Mouse (Mus musculus): ENCODE data around the gene Cdc42ep4. TPM values are rescaled to one million over a fixed set of nuclear protein-coding genes. Genes with fewer than 3 reads are reported as not detected.

The Cdc42ep4 gene
- polyA plus RNA-seq, 1 experiment from 2014 or later: 26.1 TPM

DNA sequence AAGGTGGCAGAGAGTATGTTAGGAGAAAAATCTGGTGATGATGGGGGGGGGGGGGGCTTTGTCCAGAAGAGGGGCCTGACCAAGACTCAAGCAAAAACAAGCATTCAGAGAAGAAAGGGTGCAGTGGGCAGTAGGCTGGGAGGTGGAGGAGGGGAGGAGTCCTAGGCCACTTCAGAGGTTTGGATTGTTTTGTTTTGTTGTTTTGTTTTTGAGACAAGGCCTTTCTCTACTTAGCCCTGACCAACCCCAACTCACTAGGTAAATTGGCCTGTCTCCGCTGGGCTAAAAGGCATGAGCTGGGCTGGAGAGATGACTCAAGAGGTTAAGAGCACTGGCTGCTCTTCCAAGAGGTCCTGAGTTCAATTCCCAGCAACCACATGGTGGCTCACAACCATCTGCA lies 40.6 kb downstream of the Cdc42ep4 start:
- no peak for ATAC-seq (ENCODE audit: extremely low read depth, insufficient number of reproducible peaks, low FRiP score, low TSS enrichment)
- 78% methylated on average over 1 of the region's 1 CpGs for whole genome bisulfite sequencing
- Histone ChIP-seq H3K4me3 (no peak overlapping the region), H3K36me3 (peaks cover 11% of the 10 kb centered on the region; the same call in 1 of the 2 replicates), H3K4me2 (no peak overlapping the region), H3K9me3 (no peaks in the 10 kb centered on the region), H3K9ac (no peak overlapping the region), H3K4me1 (peaks cover 24% of the 10 kb centered on the region), H3K27me3 (replicated peaks) (peaks cover 16% of the 10 kb centered on the region), H3K27ac (replicated peaks) (no peak overlapping the region)

DNA sequence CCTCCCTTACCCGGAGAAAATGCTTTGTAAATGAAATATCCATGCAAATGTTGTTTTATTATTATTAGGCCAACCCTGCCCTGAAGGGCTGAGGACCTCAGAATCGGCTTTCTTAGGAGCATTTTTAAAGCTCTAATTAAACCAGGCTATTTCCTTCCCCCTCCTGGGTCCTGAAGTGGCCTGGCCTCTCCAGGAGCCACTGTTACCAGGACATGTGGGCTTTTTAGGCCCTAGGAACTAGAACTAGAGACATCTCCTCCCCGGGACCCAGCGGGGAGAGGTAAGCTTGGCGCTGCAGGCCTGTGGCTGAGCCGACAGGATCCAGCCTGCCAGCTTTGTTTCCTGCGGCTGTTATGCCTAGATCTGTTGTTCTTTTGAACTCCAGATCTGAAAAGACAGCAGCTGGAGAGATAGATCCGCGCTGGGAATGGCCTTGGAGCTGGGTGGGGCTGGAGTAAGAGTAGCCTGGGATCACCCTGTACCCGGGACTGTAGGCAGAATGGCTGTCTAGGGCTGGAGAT lies 41.4 kb downstream of the Cdc42ep4 start:
- Histone ChIP-seq H3K9me3 (no peaks in the 10 kb centered on the region), H3K36me3 (peaks cover 11% of the 10 kb centered on the region; the same call in 1 of the 2 replicates), H3K27ac (replicated peaks) (peak overlapping the region; percentile 48), H3K4me3 (no peak overlapping the region), H3K27me3 (replicated peaks) (peaks cover 16% of the 10 kb centered on the region), H3K4me1 (peaks cover 24% of the 10 kb centered on the region), H3K4me2 (peak overlapping the region; percentile 1), H3K9ac (peak overlapping the region; percentile 67)
- ATAC-seq (ENCODE audit: extremely low read depth, insufficient number of reproducible peaks, low FRiP score, low TSS enrichment): no peak
- 13% methylated on average over 10 of the region's 10 CpGs for WGBS

DNA sequence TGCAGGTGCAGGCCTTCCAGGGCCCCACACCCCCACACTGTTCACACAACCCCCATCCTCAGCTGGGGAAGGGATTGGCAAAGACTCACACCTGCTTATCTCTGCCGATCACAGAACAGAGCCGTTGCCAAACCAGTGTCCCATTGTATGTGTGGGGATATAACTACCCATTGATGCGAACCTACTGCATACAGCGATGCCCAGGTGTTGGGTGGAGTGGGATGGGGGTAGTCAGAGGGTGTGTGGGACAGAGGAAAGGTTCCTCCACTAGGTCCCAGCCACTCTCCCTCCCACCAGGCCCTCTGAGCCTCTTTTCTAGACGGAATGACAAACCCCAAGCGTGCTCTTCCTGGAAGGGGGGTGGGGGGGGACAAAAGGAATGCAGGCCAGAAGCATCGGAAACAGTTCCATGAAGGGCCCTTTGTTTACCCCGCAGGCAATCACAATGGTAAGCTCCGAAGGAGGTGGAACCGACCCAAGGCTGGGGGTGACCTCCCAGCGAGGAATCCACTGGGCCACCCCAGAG lies 41.9 kb downstream of the Cdc42ep4 start, which contains the start of gene Cpsf4l:
TSS of gene Cpsf4l (minus strand) at position 287 of the 526 bp plus-strand sequence.
- Histone ChIP-seq H3K27ac (replicated peaks) (peak within 1 kb of the TSS; percentile 48), H3K9me3 (no peaks in the 10 kb centered on the region), H3K4me3 (peak within 1 kb of the TSS; percentile 1; the same call in 1 of the 2 replicates), H3K36me3 (peaks cover 11% of the 10 kb centered on the region; the same call in 1 of the 2 replicates), H3K9ac (peak within 1 kb of the TSS; percentile 67), H3K4me2 (peak within 1 kb of the TSS; percentile 36), H3K4me1 (peaks cover 21% of the 10 kb centered on the region), H3K27me3 (replicated peaks) (peaks cover 16% of the 10 kb centered on the region)
- 15% methylated on average over 11 of the region's 11 CpGs for WGBS
- no peak for ATAC-seq (ENCODE audit: extremely low read depth, insufficient number of reproducible peaks, low FRiP score, low TSS enrichment)

DNA sequence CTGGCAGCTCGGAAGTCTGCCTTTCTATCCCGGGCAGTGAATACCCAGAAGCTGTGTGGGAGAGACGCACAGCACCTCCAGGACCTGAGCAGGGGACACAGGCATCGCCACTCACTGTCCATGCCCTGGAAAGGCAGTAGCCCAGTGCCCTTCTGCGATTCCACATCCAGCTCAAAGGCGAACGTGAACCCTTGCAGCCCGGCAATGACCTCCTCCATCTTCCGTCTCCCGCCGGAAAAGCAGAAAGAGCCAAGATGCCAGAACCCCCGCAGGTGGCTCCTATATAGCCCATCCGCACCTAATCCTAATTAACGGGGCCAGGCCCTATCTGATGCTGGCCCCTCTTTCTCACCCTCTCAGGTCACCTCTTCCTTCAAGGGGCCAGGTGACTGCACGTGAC lies 42.4 kb downstream of the Cdc42ep4 start:
- Histone ChIP-seq H3K4me3 (peak overlapping the region; percentile 1; the same call in 1 of the 2 replicates), H3K9me3 (no peaks in the 10 kb centered on the region), H3K27me3 (replicated peaks) (peaks cover 16% of the 10 kb centered on the region), H3K4me1 (peaks cover 21% of the 10 kb centered on the region), H3K36me3 (peaks cover 11% of the 10 kb centered on the region; the same call in 1 of the 2 replicates), H3K4me2 (peak overlapping the region; percentile 36), H3K27ac (replicated peaks) (no peak overlapping the region), H3K9ac (no peak overlapping the region)
- ATAC-seq (ENCODE audit: extremely low read depth, insufficient number of reproducible peaks, low FRiP score, low TSS enrichment): no peak
- 19% methylated on average over 15 of the region's 15 CpGs for WGBS

DNA sequence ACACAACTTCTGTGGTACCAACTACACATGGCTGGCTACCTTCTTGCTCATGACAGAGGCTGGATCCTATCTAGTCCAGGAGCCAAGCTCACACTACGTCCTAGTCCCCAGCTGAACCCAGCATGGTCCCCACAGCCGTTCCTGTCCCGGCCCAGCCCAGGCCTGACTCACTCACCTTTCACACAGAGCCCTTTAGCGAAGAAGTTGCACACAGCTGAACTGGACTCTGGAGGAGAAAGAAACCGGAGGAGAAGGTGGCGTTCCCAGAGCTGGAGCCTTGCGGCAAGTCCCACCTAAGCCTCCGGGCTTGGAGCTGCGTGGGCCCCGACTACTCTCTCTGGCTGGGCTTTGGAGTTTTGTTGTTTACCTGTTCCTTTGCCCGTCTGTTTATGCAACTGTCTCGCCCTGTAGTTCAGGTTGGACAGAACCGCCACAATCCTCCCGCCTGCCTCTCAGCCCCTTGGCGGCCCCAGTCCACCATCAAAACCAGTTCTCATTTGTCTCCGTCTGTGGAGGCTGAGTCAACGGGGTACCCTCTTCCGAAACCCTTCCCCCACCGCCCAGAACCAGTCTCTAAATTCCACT lies 43.0 kb downstream of the Cdc42ep4 start:
- ATAC-seq (ENCODE audit: extremely low read depth, insufficient number of reproducible peaks, low FRiP score, low TSS enrichment): no peak
- H3K36me3 ChIP-seq: peaks cover 11% of the 10 kb centered on the region; the same call in 1 of the 2 replicates
- no peaks in the 10 kb centered on the region for H3K9me3 ChIP-seq
- peak overlapping the region; percentile 1; the same call in 1 of the 2 replicates for H3K4me3 ChIP-seq
- H3K4me2 ChIP-seq: 0 out of 2 replicates have a peak overlapping the region, but pooled peaks have one; percentile 36
- H3K9ac ChIP-seq: no peak overlapping the region
- H3K27me3 ChIP-seq (replicated peaks): peaks cover 16% of the 10 kb centered on the region
- no peak overlapping the region for H3K27ac ChIP-seq (replicated peaks)
- 53% methylated on average over 19 of the region's 19 CpGs for WGBS
- H3K4me1 ChIP-seq: peaks cover 24% of the 10 kb centered on the region

DNA sequence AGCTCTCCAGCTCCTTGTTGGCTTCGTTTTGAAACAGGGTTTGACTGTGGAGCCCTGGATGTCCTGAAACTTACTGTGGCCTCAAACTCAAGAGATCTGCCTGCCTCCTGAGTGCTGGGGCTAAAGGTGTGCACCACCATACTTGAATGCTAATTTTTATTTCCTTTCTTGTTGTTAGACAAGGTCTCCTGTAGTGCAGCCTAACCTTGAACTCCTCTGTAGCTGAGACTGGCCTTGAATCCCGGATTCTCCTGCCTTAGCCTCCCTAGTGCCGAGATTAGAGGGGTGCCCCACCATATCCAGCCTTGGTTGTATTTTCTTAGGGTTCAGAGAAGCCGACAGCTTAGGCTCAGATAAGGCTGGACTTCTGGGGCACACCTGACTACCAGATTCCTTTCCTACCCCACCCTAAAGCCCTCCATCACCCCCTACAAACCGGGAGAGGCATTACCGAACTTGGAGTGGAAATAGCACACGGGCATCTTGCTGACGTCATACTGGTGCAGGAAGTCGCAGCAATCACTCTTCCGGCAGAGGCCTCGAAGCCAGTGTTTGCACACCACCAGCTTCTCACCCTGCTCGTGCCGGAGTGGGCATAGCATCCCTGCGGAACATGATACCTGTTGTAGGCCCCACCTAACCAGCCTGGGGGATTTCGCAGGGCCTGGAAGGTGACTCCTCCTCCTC lies 45.6 kb downstream of the Cdc42ep4 start:
- H3K4me1 ChIP-seq: peaks cover 24% of the 10 kb centered on the region
- H3K9me3 ChIP-seq: no peaks in the 10 kb centered on the region
- no peak overlapping the region for H3K4me2 ChIP-seq
- WGBS: 80% methylated on average over 15 of the region's 15 CpGs
- no peak overlapping the region for H3K9ac ChIP-seq
- peaks cover 11% of the 10 kb centered on the region; the same call in 1 of the 2 replicates for H3K36me3 ChIP-seq
- ATAC-seq (ENCODE audit: extremely low read depth, insufficient number of reproducible peaks, low FRiP score, low TSS enrichment): no peak
- no peak overlapping the region for H3K27ac ChIP-seq (replicated peaks)
- H3K4me3 ChIP-seq: no peak overlapping the region
- H3K27me3 ChIP-seq (replicated peaks): peaks cover 16% of the 10 kb centered on the region

DNA sequence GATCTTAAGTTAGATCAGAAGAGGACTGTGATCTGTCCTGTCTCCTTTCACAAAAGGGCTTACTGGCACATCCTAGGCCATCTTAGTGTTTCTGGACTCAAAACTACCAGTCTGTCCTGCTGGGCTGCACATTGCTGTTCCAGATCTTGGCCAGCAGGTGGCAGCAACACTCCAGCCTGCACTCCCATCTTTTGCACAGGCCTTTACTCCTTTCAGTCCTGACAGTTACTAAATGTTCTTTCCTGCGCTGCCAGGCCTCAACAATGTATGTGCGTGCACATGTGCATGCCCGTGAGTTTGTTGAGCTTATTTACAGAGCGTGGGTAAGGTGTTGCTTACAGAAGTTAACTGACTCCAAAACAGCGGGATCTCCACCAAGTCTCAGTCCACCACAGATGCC lies 47.9 kb downstream of the Cdc42ep4 start:
- Histone ChIP-seq H3K4me1 (peaks cover 3% of the 10 kb centered on the region; the same call in 1 of the 2 replicates), H3K9ac (no peak overlapping the region), H3K4me2 (no peak overlapping the region), H3K36me3 (peaks cover 16% of the 10 kb centered on the region), H3K27ac (replicated peaks) (no peak overlapping the region), H3K9me3 (no peaks in the 10 kb centered on the region), H3K4me3 (no peak overlapping the region), H3K27me3 (replicated peaks) (peaks cover 5% of the 10 kb centered on the region)
- WGBS: 32% methylated on average over 5 of the region's 5 CpGs
- no peak for ATAC-seq (ENCODE audit: extremely low read depth, insufficient number of reproducible peaks, low FRiP score, low TSS enrichment)

DNA sequence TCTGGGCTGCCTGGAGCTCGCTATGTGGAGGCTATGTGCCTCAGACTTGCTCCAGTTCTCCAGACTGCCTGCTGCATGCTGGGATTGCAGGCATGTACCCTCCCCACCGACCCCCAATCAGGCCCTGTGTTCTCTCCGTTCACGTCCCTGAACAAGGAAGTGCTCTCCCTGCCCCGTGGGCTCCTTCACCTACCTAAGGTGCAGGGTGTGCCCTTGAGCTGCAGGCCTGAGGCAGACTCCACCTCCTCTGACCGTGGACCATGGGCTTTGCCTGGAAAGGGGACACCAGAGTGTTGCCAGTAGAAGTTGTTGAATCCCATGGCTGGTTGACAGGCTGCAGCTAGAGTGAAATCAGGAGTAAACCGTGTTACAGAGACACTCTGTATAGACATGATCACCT lies 52.0 kb downstream of the Cdc42ep4 start:
- Histone ChIP-seq H3K36me3 (peaks cover 36% of the 10 kb centered on the region), H3K27me3 (replicated peaks) (no peaks in the 10 kb centered on the region), H3K27ac (replicated peaks) (no peak overlapping the region), H3K4me3 (no peak overlapping the region), H3K9ac (no peak overlapping the region), H3K4me1 (peaks cover 3% of the 10 kb centered on the region; the same call in 1 of the 2 replicates), H3K4me2 (no peak overlapping the region), H3K9me3 (no peaks in the 10 kb centered on the region)
- 77% methylated on average over 7 of the region's 7 CpGs for WGBS
- ATAC-seq (ENCODE audit: extremely low read depth, insufficient number of reproducible peaks, low FRiP score, low TSS enrichment): no peak

DNA sequence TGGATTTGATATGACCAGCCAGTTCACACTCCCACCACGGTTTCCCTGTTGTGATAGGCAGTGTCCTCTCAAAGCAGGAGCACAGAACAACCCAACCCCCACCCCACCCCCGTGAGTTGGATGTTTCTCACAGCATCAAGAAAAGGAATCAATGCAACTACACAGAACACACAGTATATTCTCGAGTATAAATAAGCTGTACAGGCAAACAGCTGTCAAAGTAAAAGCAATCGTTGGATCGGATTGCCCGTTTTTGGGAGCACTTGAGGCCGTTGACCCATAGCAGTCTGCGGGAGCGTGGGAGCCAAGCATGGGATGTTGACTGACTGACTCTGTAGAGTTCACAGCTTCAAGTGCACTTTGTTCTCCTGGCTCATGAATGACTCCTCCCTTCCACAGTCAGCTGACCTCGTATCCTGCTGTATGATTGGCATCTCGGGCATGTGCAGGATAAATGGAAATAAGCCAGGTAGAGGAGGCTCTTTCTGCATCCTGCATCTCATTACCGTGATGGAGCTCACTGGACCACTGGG lies 53.6 kb downstream of the Cdc42ep4 start:
- WGBS: 76% methylated on average over 12 of the region's 12 CpGs
- no peak overlapping the region for H3K9ac ChIP-seq
- no peak overlapping the region for H3K27ac ChIP-seq (replicated peaks)
- no peak overlapping the region for H3K4me3 ChIP-seq
- no peaks in the 10 kb centered on the region for H3K27me3 ChIP-seq (replicated peaks)
- H3K9me3 ChIP-seq: no peaks in the 10 kb centered on the region
- no peaks in the 10 kb centered on the region for H3K4me1 ChIP-seq
- peaks cover 52% of the 10 kb centered on the region for H3K36me3 ChIP-seq
- no peak for ATAC-seq (ENCODE audit: extremely low read depth, insufficient number of reproducible peaks, low FRiP score, low TSS enrichment)
- no peak overlapping the region for H3K4me2 ChIP-seq

DNA sequence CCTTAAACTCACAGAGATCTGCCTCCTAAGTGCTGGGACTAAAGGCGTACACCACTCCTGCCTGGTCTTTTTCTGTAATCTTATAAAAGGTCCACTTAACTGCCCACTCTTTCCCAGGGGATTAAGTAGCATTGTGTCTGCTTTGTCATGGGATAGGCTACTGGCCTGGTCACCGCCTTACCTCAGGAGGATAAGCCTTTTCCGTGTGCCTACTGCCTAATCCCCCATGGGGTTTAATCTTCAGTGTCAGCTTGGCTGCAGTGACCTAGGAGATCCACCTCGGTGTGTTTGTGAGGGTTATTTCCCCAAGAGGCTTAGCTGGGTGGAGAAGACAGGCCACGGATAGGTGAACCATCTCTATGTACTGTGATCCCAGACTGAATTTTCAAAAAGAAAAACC lies 54.1 kb downstream of the Cdc42ep4 start:
- ATAC-seq (ENCODE audit: extremely low read depth, insufficient number of reproducible peaks, low FRiP score, low TSS enrichment): no peak
- Histone ChIP-seq H3K4me2 (no peak overlapping the region), H3K4me1 (no peaks in the 10 kb centered on the region), H3K27ac (replicated peaks) (no peak overlapping the region), H3K4me3 (no peak overlapping the region), H3K9me3 (no peaks in the 10 kb centered on the region), H3K27me3 (replicated peaks) (no peaks in the 10 kb centered on the region), H3K9ac (no peak overlapping the region), H3K36me3 (peaks cover 57% of the 10 kb centered on the region)
- 68% methylated on average over 5 of the region's 5 CpGs for WGBS

DNA sequence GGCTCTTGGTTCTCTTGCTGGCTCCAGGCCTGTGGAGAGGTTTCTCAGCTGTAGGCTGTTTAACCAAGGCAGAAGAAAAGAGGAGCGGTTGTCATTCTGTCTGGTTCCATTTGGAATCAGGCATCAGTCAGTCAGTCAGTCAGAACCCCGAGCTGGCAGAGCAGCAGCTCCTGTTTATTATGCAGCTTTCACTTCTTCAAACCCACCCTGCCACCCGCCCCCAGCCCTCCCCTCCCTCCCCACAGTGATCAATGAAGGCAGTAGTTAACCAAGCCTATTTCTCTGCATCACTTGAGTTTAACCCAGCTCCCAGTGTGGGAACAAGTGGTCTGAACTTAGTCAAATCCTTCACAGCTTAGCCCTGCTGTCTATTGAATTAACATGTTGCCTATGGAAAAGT lies 59.8 kb downstream of the Cdc42ep4 start:
- Histone ChIP-seq H3K27ac (replicated peaks) (no peak overlapping the region), H3K27me3 (replicated peaks) (no peaks in the 10 kb centered on the region), H3K9ac (peak overlapping the region; percentile 7; the same call in 1 of the 2 replicates), H3K4me3 (no peak overlapping the region), H3K4me1 (peaks cover 3% of the 10 kb centered on the region), H3K4me2 (no peak overlapping the region), H3K36me3 (peaks cover 94% of the 10 kb centered on the region), H3K9me3 (no peaks in the 10 kb centered on the region)
- ATAC-seq (ENCODE audit: extremely low read depth, insufficient number of reproducible peaks, low FRiP score, low TSS enrichment): no peak
- WGBS: 79% methylated on average over 3 of the region's 3 CpGs
